Mouse (Mus musculus) stomach, embryonic 14.5 days (tissue): ENCODE results near the gene Actl10. TPM values are rescaled to one million over a fixed set of nuclear protein-coding genes. Genes with fewer than 3 reads are reported as not detected.

ENCODE experiments used
- ATAC-seq: fragments of 200-750 bp; cut with Nextera tagmentation; 2 replicates; pipeline ENCODE4 v1.8.0; 2017; ENCODE audit warnings: low read depth, moderate TSS enrichment; ENCODE audit not compliant: insufficient number of reproducible peaks, insufficient read depth, low FRiP score
- H3K27ac ChIP-seq: fragments of 300-500 bp; sonication (generic); 2 replicates; pipeline ENCODE4 v1.5.1; 2014; ENCODE audit warnings: mild to moderate bottlenecking, low read length, moderate library complexity, mixed read lengths
- H3K27me3 ChIP-seq: fragments of 300-500 bp; sonication (generic); 2 replicates; pipeline ENCODE4 v1.6.1; 2014; ENCODE audit warnings: low read length, control low read depth, mixed read lengths; ENCODE audit not compliant: control insufficient read depth, insufficient read depth
- H3K36me3 ChIP-seq: fragments of 300-500 bp; sonication (generic); 2 replicates; pipeline ENCODE4 v1.6.1; 2014; ENCODE audit warnings: mild to moderate bottlenecking, control low read depth, low read length, moderate library complexity, mixed read lengths; ENCODE audit not compliant: control insufficient read depth, insufficient read depth
- H3K4me1 ChIP-seq: fragments of 300-500 bp; sonication (generic); 2 replicates; pipeline ENCODE4 v1.6.1; 2014; ENCODE audit warnings: low read length, control low read depth, mixed read lengths; ENCODE audit not compliant: control insufficient read depth, insufficient read depth
- H3K4me2 ChIP-seq: fragments of 300-500 bp; sonication (generic); replicated peaks from 2 replicates; pipeline ENCODE4 v1.6.1; 2014; ENCODE audit warnings: low read depth, low read length, control low read depth
- H3K4me3 ChIP-seq: fragments of 300-500 bp; sonication (generic); 2 replicates; pipeline ENCODE4 v1.5.1; 2014; ENCODE audit warnings: low read depth, low read length, control low read depth
- H3K9ac ChIP-seq: fragments of 300-500 bp; sonication (generic); replicated peaks from 2 replicates; pipeline ENCODE4 v1.6.1; 2014; ENCODE audit warnings: low read depth, mild to moderate bottlenecking, control low read depth, low read length, moderate library complexity, mixed read lengths
- H3K9me3 ChIP-seq: fragments of 300-500 bp; sonication (generic); 2 replicates; pipeline ENCODE4 v1.6.1; 2016; ENCODE audit warnings: low read depth, low read length, control low read depth; ENCODE audit not compliant: control insufficient read depth
- WGBS: fragments of 180-500 bp; shearing (Covaris S2); extraction: QIAGEN DNeasy Blood & Tissue Kit; methylation state at CpG from one replicate; pipeline ENCODE4 v1.1.7; 2014; 5-methylcytosine and 5-hydroxymethylcytosine counted together
- polyA plus RNA-seq: library from polyadenylated mRNA; unstranded; fragments of >200 nt; fragmentation: Nextera tagmentation; extraction: Ambion mirVana; gene quantifications from 2 replicates; pipeline ENCODE4 v1.2.1, GENCODE M21; 2014

Gene Actl10
- polyA plus RNA-seq, result 0.17 TPM in 1 of 2 replicates, not detected in the other

DNA sequence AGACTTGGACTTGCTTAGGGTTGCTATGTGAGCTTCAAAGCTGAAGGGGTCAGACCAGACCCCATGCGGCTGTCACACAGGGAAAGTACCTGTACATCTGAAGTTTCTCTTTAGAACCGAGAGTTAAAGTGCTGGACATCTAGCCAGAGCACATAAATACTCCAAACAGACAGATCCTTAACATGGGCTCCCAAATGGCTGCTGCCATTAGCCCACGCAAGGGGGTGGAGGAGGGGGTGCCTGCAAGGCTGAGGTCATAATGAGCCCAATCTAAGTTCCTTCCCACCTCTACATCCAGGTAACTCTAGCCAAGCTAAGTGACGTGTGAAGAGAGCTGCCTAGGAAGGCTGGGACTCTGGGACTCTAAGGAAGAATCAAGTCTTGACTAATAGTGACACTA, at the start of gene Actl10:
Gene Actl10, plus strand, starts transcription at position 301 of the 400 bp plus-strand sequence.
- peak within 1 kb of the TSS; percentile 15; the same call in 1 of the 2 replicates for H3K4me2 ChIP-seq
- 0 out of 2 replicates have a peak, but pooled peaks cover 12% of the 10 kb centered on the region for H3K27me3 ChIP-seq
- no peaks in the 10 kb centered on the region for H3K9me3 ChIP-seq
- H3K4me1 ChIP-seq, result peaks cover 15% of the 10 kb centered on the region
- H3K27ac ChIP-seq, result no peak within 1 kb of the TSS
- no peak for ATAC-seq
- 76% methylated on average over 4 of the region's 4 CpGs for WGBS
- H3K4me3 ChIP-seq, result no peak within 1 kb of the TSS
- H3K36me3 ChIP-seq, result no peaks in the 10 kb centered on the region
- H3K9ac ChIP-seq, result no peak within 1 kb of the TSS

GRCm38 (mm10) chr2:154507076-154507475, 44.5 kb upstream of the Actl10 start:
- H3K4me1 ChIP-seq, result no peaks in the 10 kb centered on the region
- H3K36me3 ChIP-seq, result peaks cover 22% of the 10 kb centered on the region

DNA sequence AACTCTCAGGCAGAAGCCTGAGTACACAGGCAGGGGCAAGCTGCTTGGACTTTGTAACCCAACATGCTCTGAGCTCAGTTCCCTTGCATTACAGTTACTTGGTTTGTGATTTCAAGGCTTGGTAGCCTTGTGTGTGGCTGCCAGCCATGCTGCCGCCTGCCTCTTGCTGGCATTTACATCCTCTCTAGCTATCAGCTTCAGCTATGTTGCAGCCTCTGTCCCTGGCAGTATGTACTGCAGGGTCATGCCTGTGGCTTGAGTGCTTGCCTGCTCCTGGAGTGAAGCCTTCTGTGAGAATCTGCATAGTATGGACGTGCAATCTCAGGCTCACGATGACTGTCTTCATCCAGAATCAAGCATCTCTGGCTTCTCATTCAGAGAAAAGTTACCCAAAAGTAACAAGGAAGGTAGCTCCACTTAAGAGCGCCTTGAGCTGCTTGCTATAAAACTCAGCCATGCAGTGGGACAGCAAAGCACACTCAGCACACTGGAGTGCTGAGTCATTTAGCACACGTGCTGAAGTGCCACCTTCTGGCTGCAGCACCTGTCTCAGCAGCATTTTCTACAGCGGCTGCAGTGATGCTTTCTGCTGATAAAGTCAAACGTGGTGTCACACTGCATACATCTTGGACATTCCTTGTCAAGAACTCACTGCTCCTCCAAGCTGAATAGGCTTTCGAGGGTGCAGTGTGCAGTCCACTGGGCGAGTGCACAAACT, 43.9 kb upstream of the Actl10 start:
- ATAC-seq, result no peak
- no peaks in the 10 kb centered on the region for H3K9me3 ChIP-seq
- H3K27ac ChIP-seq, result no peak overlapping the region
- WGBS, result 72% methylated on average over 9 of the region's 9 CpGs
- no peak overlapping the region for H3K4me2 ChIP-seq
- no peak overlapping the region for H3K4me3 ChIP-seq
- H3K9ac ChIP-seq, result no peak overlapping the region
- no peaks in the 10 kb centered on the region for H3K27me3 ChIP-seq
- peaks cover 21% of the 10 kb centered on the region for H3K36me3 ChIP-seq
- H3K4me1 ChIP-seq, result no peaks in the 10 kb centered on the region

More at GRCm38 (mm10) chr2:154507076-154507475, 44.5 kb upstream of the Actl10 start:
- no peak overlapping the region for H3K27ac ChIP-seq
- no peak overlapping the region for H3K4me3 ChIP-seq
- WGBS, result 77% methylated on average over 2 of the region's 2 CpGs
- H3K9me3 ChIP-seq, result no peaks in the 10 kb centered on the region
- no peak overlapping the region for H3K9ac ChIP-seq
- no peak for ATAC-seq
- no peak overlapping the region for H3K4me2 ChIP-seq
- H3K27me3 ChIP-seq, result no peaks in the 10 kb centered on the region

GRCm38 (mm10) chr2:154508450-154508849, 43.1 kb upstream of the Actl10 start:
- Histone ChIP-seq H3K36me3 (peaks cover 18% of the 10 kb centered on the region), H3K4me1 (no peaks in the 10 kb centered on the region), H3K4me3 (no peak overlapping the region), H3K27me3 (no peaks in the 10 kb centered on the region), H3K9ac (no peak overlapping the region), H3K4me2 (no peak overlapping the region), H3K9me3 (no peaks in the 10 kb centered on the region), H3K27ac (no peak overlapping the region)
- no peak for ATAC-seq
- WGBS, result 86% methylated on average over 4 of the region's 4 CpGs

DNA sequence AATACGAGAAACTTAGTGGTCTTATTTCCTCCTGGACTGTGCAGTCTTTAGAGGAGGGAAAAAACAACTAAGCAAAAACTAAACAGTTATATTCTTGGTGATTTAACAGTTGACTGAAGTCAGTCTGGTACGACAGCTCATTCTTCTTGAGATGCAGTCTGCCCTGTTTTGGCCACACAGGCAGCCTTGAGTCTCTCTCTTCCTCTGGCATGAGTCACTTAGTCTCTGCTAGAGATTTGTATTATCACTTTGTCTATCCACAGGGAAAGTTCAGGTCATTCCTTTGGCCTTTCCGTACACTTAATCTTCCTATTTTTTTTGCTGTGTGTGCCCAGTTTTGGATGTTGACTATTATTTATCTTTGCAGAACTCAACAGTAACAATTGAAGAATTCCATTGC, 41.4 kb upstream of the Actl10 start:
- Histone ChIP-seq H3K4me3 (no peak overlapping the region), H3K36me3 (peaks cover 16% of the 10 kb centered on the region), H3K9me3 (no peaks in the 10 kb centered on the region), H3K4me1 (no peaks in the 10 kb centered on the region), H3K4me2 (no peak overlapping the region), H3K27ac (no peak overlapping the region), H3K27me3 (no peaks in the 10 kb centered on the region), H3K9ac (no peak overlapping the region)
- no peak for ATAC-seq
- WGBS, result 91% methylated on average over 3 of the region's 3 CpGs

DNA sequence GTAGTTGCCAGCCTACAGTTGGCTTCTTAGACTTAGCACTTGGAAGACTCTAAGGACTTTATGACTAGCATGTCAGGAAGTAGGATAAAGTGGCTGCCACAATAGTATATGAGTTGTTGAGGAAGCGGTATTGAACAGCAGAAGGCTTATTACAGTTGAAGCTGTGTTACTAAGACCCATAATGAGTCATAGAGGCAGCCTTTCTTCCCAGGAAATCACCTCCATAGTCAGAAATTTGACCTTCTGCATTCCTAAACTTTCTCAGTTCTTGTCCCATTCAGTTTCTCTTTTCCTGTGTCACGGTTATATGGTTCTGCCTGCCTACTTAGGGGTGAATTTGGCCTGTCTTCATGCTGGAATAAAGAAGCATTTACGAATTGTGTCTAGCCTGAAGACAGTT, 34.6 kb upstream of the Actl10 start:
- H3K9ac ChIP-seq, result no peak overlapping the region
- no peak overlapping the region for H3K27ac ChIP-seq
- H3K36me3 ChIP-seq, result peaks cover 17% of the 10 kb centered on the region
- H3K4me2 ChIP-seq, result no peak overlapping the region
- H3K9me3 ChIP-seq, result no peaks in the 10 kb centered on the region
- H3K27me3 ChIP-seq, result no peaks in the 10 kb centered on the region
- 85% methylated on average over 3 of the region's 3 CpGs for WGBS
- ATAC-seq, result no peak
- no peaks in the 10 kb centered on the region for H3K4me1 ChIP-seq
- no peak overlapping the region for H3K4me3 ChIP-seq

- Histone ChIP-seq H3K4me3 (no peak overlapping the region), H3K27ac (no peak overlapping the region), H3K9me3 (no peaks in the 10 kb centered on the region), H3K27me3 (no peaks in the 10 kb centered on the region), H3K4me1 (no peaks in the 10 kb centered on the region), H3K36me3 (peaks cover 19% of the 10 kb centered on the region), H3K4me2 (no peak overlapping the region), H3K9ac (no peak overlapping the region)
- WGBS, result 88% methylated on average over 5 of the region's 5 CpGs
- no peak for ATAC-seq
These were observed 34.2 kb upstream of the Actl10 start for GRCm38 (mm10) chr2:154517424-154517823.

GRCm38 (mm10) chr2:154521449-154521848, 30.1 kb upstream of the Actl10 start:
- Histone ChIP-seq H3K9ac (no peak overlapping the region), H3K4me2 (no peak overlapping the region), H3K4me1 (no peaks in the 10 kb centered on the region), H3K36me3 (peaks cover 41% of the 10 kb centered on the region), H3K9me3 (no peaks in the 10 kb centered on the region), H3K27me3 (no peaks in the 10 kb centered on the region), H3K4me3 (no peak overlapping the region), H3K27ac (no peak overlapping the region)
- ATAC-seq, result no peak

DNA sequence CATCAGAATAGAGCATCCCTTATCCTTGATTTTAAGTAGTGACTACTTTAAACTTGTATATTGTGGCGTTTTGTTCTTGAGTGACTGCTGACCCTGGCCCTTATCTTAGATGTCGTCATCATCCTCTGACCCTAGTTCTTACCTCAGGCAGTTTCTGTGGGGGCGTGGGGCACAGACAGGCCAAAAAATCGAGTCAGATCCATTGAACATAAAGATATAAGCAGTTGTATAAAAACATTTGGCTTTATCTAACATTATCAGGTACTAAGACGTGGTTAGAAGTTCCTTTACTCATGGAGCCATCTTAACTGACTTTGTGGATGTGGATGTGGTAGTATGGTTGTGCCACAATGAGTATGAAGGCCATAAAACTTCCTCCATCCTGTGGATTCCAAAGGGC, 29.2 kb upstream of the Actl10 start:
- no peaks in the 10 kb centered on the region for H3K9me3 ChIP-seq
- no peak overlapping the region for H3K9ac ChIP-seq
- H3K4me3 ChIP-seq, result no peak overlapping the region
- H3K4me2 ChIP-seq, result no peak overlapping the region
- 86% methylated on average over 5 of the region's 5 CpGs for WGBS
- H3K27me3 ChIP-seq, result no peaks in the 10 kb centered on the region
- no peaks in the 10 kb centered on the region for H3K4me1 ChIP-seq
- no peak for ATAC-seq
- peaks cover 41% of the 10 kb centered on the region for H3K36me3 ChIP-seq
- no peak overlapping the region for H3K27ac ChIP-seq
